Mouse (Mus musculus): Measurements from ENCODE around the gene Prc1. TPM values are rescaled to one million over a fixed set of nuclear protein-coding genes. Genes with fewer than 3 reads are reported as not detected.

The Prc1 gene
- polyA plus RNA-seq, 1 experiment: 66.9 TPM

- H3K4me3 ChIP-seq (ENCODE audit: insufficient read depth, low read length): no peak overlapping the region
- no peaks in the 10 kb centered on the region for H3K4me1 ChIP-seq (ENCODE audit: control insufficient read depth, insufficient read depth, low read length)
- H3K27ac ChIP-seq (ENCODE audit: insufficient read depth, low read depth, low read length): no peak overlapping the region
- TF ChIP-seq POLR2A (IDR thresholded peaks at IDR 0.05; ENCODE audit: borderline replicate concordance, low read depth, low read length) (no peak), CTCF (IDR thresholded peaks at IDR 0.05; ENCODE audit: low read depth, low read length) (no peak)
These were observed 66.2 kb downstream of the Prc1 start for GRCm38 (mm10) chr7:80360435-80360834.

- no peak overlapping the region for H3K4me3 ChIP-seq (ENCODE audit: insufficient read depth, low read length)
- TF ChIP-seq CTCF (IDR thresholded peaks at IDR 0.05; ENCODE audit: low read depth, low read length) (no peak), POLR2A (IDR thresholded peaks at IDR 0.05; ENCODE audit: borderline replicate concordance, low read depth, low read length) (no peak)
- peaks cover 13% of the 10 kb centered on the region for H3K4me1 ChIP-seq (ENCODE audit: control insufficient read depth, insufficient read depth, low read length)
- no peak overlapping the region for H3K27ac ChIP-seq (ENCODE audit: insufficient read depth, low read depth, low read length)
These were observed 71.5 kb downstream of the Prc1 start for GRCm38 (mm10) chr7:80365759-80366158.

Other genes with a start within 250 kb of the Prc1 start
- gene Idh2, start 179.1 kb upstream of the Prc1 start, polyA plus RNA-seq (2012; ENCODE audit: insufficient read depth, insufficient read length, missing spikeins): 48.6 and 55.9 TPM in 2 replicates
- 11.1 and 13.5 TPM in 2 replicates for gene Sema4b, start 107.6 kb upstream of the Prc1 start, polyA plus RNA-seq (2012; ENCODE audit: insufficient read depth, insufficient read length, missing spikeins)
- gene Cib1, start 61.6 kb upstream of the Prc1 start, polyA plus RNA-seq (2012; ENCODE audit: insufficient read depth, insufficient read length, missing spikeins): 69.3 and 76.2 TPM in 2 replicates
- 3.1 and 3.5 TPM in 2 replicates for gene Gdpgp1, start 61.6 kb upstream of the Prc1 start, polyA plus RNA-seq (2012; ENCODE audit: insufficient read depth, insufficient read length, missing spikeins)
- not detected in 2 replicates for gene Ttll13, start 48.1 kb upstream of the Prc1 start, polyA plus RNA-seq (2012; ENCODE audit: insufficient read depth, insufficient read length, missing spikeins)
- 23.2 and 24.0 TPM in 2 replicates for gene Ngrn, start 33.2 kb upstream of the Prc1 start, polyA plus RNA-seq (2012; ENCODE audit: insufficient read depth, insufficient read length, missing spikeins)
- gene Vps33b, start 24.8 kb upstream of the Prc1 start, polyA plus RNA-seq (2012; ENCODE audit: insufficient read depth, insufficient read length, missing spikeins): 12.9 and 13.5 TPM in 2 replicates
- gene Rccd1, start 30.0 kb downstream of the Prc1 start, polyA plus RNA-seq (2012; ENCODE audit: insufficient read depth, insufficient read length, missing spikeins): 5.5 and 6.8 TPM in 2 replicates
- gene Unc45a, start 46.6 kb downstream of the Prc1 start, polyA plus RNA-seq (2012; ENCODE audit: insufficient read depth, insufficient read length, missing spikeins): 13.3 and 17.6 TPM in 2 replicates
- 6.2 and 7.5 TPM in 2 replicates for gene Hddc3, start 48.7 kb downstream of the Prc1 start, polyA plus RNA-seq (2012; ENCODE audit: insufficient read depth, insufficient read length, missing spikeins)
- gene Man2a2, start 76.9 kb downstream of the Prc1 start, polyA plus RNA-seq (2012; ENCODE audit: insufficient read depth, insufficient read length, missing spikeins): 75.2 and 75.7 TPM in 2 replicates
- gene Fes, start 93.5 kb downstream of the Prc1 start, polyA plus RNA-seq (2012; ENCODE audit: insufficient read depth, insufficient read length, missing spikeins): 238 TPM in 2 replicates
- gene Furin, start 111.0 kb downstream of the Prc1 start, polyA plus RNA-seq (2012; ENCODE audit: insufficient read depth, insufficient read length, missing spikeins): 70.6 and 73.7 TPM in 2 replicates
- 10.2 and 13.6 TPM in 2 replicates for gene Blm, start 240.7 kb downstream of the Prc1 start, polyA plus RNA-seq (2012; ENCODE audit: insufficient read depth, insufficient read length, missing spikeins)

Data from bone marrow macrophage, adult 2 months (primary cell).